Mouse (Mus musculus) CD8-positive naive resting alpha-beta T cell, adult 2 months (primary cell): ENCODE data around the gene Srf.

Experiments
- DNase-seq, 2 experiments: peaks; one replicate each; pipeline ENCODE4 v3.0.0; 2022; ENCODE audit warnings: low read depth in 2 of 2, low spot score in 2 of 2

Gene Srf

DNA sequence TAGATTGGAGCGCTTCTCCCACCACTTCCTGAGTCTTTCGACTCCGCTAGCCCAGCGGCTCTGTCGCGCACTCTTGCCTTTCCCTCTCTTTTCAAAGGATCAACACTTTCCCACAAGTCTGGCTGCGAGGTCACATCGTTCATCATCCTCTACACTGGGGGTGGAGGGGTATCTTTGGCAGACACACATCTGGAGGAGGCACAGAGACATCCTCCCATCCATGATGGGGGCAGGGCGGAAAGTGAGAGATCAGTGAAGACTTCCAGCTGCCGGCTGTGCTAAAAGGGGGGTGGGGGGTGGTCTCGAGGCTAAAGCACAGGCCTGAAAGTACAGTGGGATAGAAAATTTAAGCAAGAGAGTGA lies 590 bp upstream of the Srf start:
- no peak for DNase-seq

- DNase-seq = peak in 1 of 2 experiments; percentile 32
Measured at GRCm38 (mm10) chr17:46554977-46555672, 850 bp downstream of the Srf start.

DNA sequence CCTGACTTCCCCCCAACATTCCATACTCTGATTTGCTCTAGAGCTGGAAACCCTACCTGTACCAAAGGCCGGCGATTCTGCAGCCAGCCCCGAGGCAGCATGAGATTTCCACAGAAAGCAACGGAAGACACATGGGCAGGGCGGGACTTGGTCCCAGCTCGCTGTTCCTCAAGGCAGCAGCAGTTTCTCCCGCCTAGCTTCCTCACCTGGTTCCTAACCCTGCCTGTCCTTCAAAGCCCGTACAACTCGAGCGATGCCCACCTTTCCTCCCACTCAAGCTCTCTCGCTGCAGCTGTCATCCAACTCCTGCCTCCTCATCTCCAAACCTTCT lies 1.4 kb downstream of the Srf start:
- no peak for DNase-seq

- DNase-seq = no peak
Measured at GRCm38 (mm10) chr17:46553926-46554325, 2.0 kb downstream of the Srf start.

- DNase-seq = no peak
Measured at GRCm38 (mm10) chr17:46553469-46553868, 2.5 kb downstream of the Srf start.

DNA sequence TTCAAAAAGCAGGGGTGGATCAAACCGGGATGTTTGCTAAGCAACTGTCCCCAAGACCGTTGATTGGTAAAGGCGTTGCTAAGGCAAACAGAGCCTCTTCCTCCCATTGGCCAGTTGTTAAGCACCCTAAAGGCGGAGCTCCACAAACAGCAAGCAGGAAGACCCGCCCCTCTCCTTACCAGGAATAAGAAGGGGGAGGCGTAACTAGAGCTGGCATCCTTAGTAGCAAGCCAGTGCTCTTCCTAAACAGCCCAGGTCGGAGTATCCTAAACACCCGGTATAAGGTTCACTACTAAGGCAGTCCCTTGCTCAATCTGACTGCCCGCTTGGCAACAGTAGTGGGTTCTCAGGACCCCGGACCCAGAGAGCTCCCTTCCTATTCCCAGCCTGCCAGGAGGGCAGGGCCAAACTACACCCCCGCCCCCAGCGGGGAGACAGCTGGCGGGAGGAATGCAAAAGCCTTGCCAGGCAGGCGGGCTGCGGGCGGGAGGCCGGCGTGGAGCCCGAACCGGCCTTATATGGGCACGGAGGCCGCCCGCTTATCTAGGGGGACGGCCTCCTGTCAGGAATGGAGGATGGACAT lies 3.0 kb downstream of the Srf start:
- no peak for DNase-seq

DNA sequence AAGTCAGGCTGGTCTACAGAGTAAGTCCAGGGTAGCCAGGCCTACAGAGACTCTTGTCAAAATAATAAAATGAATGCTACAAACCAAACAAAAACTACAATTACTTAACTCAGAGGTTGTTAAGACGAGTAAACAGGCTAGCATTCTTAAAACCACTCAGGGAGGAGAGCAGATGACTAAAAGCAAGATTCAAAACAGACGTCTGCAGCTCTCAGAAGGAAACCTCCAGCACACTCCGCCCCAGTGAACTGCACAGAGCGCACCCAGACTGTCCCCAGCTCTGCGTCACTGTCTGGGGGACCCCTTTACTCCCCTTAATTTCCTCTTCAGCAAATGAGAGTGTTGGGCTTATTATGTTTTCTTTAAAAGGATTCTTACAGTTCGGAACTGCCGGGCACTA lies 3.8 kb downstream of the Srf start:
- DNase-seq = no peak

DNA sequence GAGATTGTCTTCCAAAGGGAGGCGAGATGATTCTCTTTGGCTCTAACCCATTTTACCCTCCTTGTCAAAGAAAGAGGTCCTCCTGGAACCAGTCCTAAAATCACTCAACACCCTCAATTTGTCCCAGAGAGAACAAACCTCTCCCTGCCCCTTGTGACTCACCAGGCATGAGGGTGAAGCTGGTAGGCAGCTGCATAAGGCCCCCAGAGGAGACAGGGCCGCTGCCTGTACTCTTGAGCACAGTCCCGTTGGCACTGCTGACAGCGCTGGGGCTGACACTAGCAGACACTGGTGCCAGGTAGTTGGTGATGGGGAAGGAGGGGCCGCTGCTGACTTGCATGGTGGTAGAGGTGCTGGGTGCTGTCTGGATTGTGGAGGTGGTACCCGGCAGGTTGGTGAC lies 4.6 kb downstream of the Srf start:
- DNase-seq = no peak

- no peak for DNase-seq
Measured at GRCm38 (mm10) chr17:46550904-46551303, 5.1 kb downstream of the Srf start.

DNA sequence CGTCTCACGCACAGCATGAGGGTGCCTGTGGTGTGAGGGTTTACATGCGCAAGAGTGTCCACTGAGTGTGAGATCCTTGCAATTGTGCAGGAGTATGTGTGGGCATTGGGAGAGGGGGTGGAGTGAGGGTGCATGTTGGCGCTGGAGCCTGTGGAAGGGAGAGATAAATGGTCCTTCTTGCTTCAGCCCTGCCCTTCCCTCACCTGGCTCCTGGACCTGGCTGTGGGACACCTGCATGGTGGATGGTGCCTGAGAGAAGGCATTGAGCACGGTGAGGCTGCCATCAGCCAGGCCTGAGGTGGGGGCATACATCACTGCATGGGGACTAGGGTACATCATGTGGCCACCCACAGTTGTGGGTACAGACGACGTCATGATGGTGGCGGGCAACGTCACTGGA lies 6.3 kb downstream of the Srf start:
- no peak for DNase-seq

DNA sequence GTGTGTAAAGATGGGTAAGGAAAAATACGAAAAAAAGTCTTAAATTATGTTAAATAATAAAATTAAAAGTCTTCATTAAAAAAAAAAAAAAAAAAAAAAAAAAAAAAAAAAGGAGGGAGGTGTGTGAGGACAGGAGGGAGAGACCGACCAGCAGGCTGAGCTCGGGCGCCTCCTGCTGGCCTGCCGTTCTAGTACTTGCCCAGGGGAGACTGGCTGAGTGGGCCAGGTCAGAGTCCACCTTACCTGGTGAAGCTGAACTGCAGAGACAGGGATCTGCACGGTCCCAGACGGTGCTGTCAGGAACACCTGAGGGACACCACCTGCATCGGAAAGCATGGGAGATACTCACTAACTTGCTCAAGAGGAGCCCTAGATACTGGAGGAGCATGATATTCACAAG lies 6.8 kb downstream of the Srf start:
- no peak for DNase-seq

DNA sequence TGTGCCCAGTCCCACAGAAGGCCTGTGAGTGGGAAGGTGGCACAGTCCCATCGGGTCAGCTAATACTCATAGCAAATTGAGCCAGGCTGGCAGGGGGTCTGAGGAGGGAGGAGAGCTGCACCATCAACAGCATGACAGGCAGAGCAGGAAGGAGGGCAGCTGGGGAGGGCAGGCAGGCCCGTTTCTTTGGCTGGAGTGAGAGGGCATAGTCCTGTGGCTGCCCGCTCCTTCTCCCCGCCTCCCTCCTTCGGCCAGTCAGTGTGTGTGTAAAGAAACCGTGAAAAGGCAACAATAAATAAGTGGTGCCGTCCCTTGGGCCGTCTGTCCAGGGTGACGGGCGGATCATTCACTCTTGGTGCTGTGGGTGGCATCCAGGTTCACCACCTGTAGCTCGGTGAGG lies 7.2 kb downstream of the Srf start:
- no peak for DNase-seq

GRCm38 (mm10) chr17:46547923-46548322 lies 8.1 kb downstream of the Srf start:
- DNase-seq = no peak

DNA sequence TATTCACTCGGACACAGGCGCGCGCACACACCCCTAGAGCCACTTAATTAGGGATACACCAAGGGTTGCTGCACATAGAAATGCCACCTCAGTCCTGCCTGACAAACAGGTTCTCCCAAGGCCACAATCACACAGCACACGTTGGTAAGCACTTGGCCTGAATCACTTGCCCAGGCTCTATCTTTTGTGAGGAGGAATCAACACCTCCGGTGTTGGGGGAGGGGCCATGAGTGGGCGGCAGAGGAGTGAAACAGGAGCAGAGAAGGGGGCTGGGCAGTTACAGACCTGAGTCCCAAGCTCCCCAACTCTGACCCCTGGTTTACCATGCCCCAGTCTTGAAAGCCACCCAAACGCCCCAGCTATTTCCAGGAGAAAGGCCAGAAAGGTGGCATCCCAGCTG lies 9.0 kb downstream of the Srf start:
- DNase-seq = no peak

GRCm38 (mm10) chr17:46546591-46546990 lies 9.4 kb downstream of the Srf start:
- no peak for DNase-seq

DNA sequence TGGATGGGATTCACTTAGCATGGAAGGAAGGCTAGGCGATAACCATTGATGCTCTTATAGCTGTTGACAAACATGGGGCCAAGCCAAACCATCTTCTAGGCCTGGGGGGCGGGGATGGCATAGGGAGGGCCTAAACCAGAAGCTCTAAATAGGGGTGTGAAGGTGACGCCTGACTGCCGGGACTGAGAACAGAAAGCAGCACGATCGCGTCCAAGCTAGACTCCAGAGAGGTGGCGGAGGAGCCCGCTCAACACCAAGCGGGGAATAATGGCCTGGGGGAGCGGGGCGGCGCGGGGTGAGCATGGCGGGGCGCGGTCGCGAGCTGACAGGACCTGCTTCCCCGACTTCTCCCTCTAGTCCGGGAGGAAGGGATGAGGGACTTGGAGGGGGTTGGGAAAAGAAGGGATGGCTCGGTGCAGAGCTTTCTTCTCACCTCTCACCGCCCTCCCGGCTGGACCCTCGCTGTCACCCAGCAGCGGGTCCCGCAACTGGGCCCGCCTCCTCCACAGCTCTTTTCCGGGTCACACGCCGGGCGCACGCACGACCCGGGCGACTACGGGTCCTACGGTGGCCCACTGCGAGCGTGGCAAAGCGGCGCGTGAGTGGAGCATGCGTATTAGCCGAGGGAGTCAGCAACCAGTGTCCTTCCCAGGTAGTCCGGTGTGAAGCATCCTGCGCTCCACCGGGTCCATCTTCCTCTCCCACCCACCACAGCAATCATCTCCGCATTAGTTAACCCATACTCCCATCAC lies 10.0 kb downstream of the Srf start, which contains the start of gene Cul9:
Gene Cul9, minus strand, starts transcription at position 576 of the 752 bp plus-strand sequence.
- peak in 1 of 2 experiments; percentile 41 for DNase-seq

- no peak for DNase-seq
Measured at GRCm38 (mm10) chr17:46543661-46544060, 12.3 kb downstream of the Srf start.

GRCm38 (mm10) chr17:46525579-46526307 lies 30.2 kb downstream of the Srf start:
- peak; percentile 57 to 63 for DNase-seq

DNA sequence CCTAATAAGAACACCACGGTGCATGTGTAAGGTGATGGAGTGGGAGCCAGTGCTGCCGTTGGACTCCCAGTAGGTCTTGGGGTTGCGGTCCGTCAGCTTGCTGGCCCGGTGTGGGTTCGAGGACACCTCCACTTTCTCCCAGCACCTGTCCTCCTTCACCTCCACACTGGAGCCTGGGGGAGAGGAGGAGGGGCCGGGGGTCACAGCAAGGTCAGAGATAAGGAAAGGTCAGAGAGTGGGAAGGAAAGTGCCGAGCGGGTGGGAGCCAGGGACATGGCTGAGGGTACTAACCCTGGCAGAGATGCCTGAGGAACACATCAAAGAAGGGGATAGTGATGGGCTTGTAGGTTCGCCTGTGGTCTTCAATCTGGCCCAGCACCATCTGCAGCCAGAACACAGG lies 30.9 kb downstream of the Srf start:
- DNase-seq = no peak

DNA sequence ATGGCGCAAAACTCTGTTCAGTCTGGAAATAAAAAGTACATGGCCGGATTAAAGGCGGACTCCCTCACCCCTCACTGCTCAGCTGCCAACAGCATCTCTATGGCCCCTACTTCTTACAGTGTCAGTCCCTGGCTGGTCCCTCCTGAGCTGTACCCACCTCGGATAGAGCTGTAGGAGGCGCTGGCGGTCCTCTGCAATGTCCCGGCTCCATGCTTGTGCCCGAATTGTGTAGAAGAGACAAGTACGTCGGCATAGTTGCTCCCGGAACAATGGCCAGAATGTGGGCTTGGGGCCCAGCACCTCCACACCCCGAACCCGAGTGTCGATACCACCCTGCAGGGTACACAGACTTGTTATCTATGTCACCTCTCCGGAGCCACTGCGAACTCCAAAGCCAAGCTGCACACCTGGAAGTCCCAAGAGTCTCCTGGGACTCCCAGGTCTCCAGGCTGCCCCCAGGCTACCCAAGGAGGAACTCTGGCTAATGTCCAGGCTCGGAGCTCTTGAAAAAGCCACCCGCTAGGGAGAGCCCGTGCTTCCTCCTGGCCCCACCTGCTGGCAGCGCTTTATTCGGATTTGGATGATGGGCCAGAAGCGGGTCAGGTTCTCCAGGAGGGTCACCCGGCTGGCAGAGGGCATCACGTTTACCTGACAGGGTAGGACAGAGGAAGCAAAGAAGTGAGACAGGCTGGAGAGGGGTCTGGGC lies 33.9 kb downstream of the Srf start:
- DNase-seq = no peak

DNA sequence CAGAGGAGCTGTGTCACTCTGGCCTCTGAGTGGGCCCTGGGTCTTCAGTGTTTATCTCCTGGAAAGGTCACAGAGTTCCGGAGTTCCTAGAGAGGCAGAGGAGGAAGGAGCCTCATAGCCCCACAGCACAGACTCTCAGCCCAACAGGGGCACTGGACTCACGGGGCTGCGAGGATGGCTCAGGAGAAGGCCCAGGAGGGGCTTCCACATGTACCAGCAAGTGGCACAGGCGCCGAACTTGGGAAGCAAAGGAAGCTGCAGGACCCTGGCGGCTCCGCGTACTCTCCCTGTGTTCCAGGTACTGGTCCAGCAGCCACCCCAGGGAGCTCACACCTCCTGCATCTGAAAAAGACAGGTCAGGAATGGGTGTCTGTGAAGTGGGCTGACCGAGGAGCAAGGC lies 34.8 kb downstream of the Srf start:
- DNase-seq = no peak
